Comparison of ENCODE assay signal across 11 mouse cellular contexts in genomic region chr12:82935121-82935762, GRCm38 (mm10).
DNase-seq lines count a peak whose midpoint lies in the region; ATAC-seq lines count a peak whose summit lies in the region.
"Had no signal": no experiment of that assay in that cellular context is flagged by ENCODE, and none has a peak within 500 bp of the region (broad histone marks: within the 10 kb centered on the region; RNA-seq: fewer than 3 reads in every experiment).

No protein-coding gene starts in this region.

- H3K27ac ChIP-seq in heart, embryonic 12.5 days (ENCODE audit: poor library complexity, severe bottlenecking), result peak overlapping the region; percentile 82
- H3K27ac ChIP-seq: hindbrain, embryonic 14.5 days had no signal

- H3K4me3 ChIP-seq in heart, embryonic 12.5 days, result no peak overlapping the region

- no peaks in the 10 kb centered on the region for H3K27me3 ChIP-seq in heart, embryonic 12.5 days (replicated peaks)

- H3K9me3 ChIP-seq in heart, embryonic 12.5 days (replicated peaks), result no peaks in the 10 kb centered on the region

- no peaks in the 10 kb centered on the region for H3K36me3 ChIP-seq in heart, embryonic 12.5 days

- peaks cover 30% of the 10 kb centered on the region for H3K4me1 ChIP-seq in heart, embryonic 12.5 days (replicated peaks)

- H3K9ac ChIP-seq in heart, embryonic 12.5 days, result no peak overlapping the region
- H3K9ac ChIP-seq: hindbrain, embryonic 14.5 days had no signal

- ATAC-seq in heart, embryonic 12.5 days (ENCODE audit: insufficient number of reproducible peaks, low FRiP score), result 0 out of 2 replicates have a peak, but pooled peaks have one; percentile 22

- intact Hi-C loops in heart, postnatal 36 days (cut with DNase I), result no loop called here

- WGBS in heart, embryonic 12.5 days, result 58% methylated on average over 6 of the region's 6 CpGs

- no peak overlapping the region for H3K4me2 ChIP-seq in heart, embryonic 12.5 days
- H3K4me2 ChIP-seq: hindbrain, embryonic 14.5 days had no signal

- DNase-seq in heart, adult 11 months, result peak; percentile 93
- no peak for DNase-seq in heart, postnatal 36 days
- DNase-seq in adrenal gland, adult 8-10 months, result peak; percentile 37
- peak; percentile 9 to 11 for DNase-seq in kidney, postnatal 36 days
- DNase-seq in right cerebral cortex, postnatal 4 days, result no peak
- no peak for DNase-seq in cerebellum, adult 11-12 months
- DNase-seq in thymus, postnatal 4 days, result no peak
- DNase-seq: cerebellum, adult 8-10 months; layer of hippocampus, postnatal 36 days had no signal

Comparison
In these comparisons a context has a peak if more than half of its experiments do, and no peak if none do; other contexts are left out.
1. DNase-seq: peak in heart, adult 11 months (single experiment), adrenal gland, adult 8-10 months (single experiment) and kidney, postnatal 36 days (2 of 2); none in heart, postnatal 36 days (0 of 2), right cerebral cortex, postnatal 4 days (single experiment), cerebellum, adult 11-12 months (single experiment) and thymus, postnatal 4 days (single experiment).